Mouse (Mus musculus): ENCODE data around the gene Rad50.
A peak's percentile ranks its signal among the peaks of the same experiment; 100 is the strongest.

DNA sequence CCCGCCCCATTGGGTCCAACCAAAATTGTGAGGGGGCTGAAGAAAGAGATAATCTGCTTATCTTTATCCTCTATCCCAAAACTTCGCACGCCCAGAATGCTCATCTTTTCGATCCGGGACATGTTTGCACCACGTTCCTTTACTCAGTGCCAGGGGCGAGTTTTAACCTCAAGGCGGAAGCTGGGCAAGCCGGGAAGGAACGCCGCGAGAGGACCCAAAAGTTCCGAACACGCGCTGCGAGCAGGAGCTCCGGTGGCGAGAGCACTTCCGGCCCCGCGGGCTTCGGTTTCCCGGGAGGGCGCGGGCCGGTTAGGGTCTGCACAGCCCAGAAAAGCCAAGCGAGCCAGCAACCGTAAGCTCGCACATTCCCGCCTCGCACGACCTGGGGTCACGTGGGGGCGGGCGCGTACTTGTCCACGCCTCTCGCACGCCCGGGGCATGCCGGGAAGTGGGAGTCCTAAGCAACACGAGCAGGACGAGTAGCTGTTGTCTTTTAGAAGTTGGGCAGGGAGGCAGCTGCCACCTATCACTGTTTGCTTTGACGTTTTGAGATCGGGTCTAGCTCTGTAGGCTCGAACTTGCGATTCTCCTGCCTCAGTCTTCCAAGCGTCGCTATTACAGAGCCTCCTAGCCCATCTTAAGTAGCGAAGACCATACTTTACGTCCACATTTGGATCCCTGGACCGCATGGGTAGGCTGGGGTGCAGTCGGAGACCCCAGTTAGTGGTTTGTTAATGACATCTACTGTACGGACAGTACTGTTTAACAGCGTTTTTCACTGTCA lies at the start of gene Rad50:
- TF ChIP-seq POLR2A (IDR thresholded peaks at IDR 0.05; ENCODE audit: low read depth, low read length): peak; percentile 99
- no peak for TF ChIP-seq CTCF (IDR thresholded peaks at IDR 0.05; ENCODE audit: borderline replicate concordance, insufficient read depth, low read length)
